Mouse (Mus musculus) midbrain, embryonic 12.5 days (tissue): ENCODE measurements around the gene Tmem151a. TPM values are rescaled to one million over a fixed set of nuclear protein-coding genes. Genes with fewer than 3 reads are reported as not detected.

Source experiments
- ATAC-seq: fragments of 200-750 bp; cut with Nextera tagmentation; 2 replicates; pipeline ENCODE4 v1.8.0; 2017; ENCODE audit warnings: low read depth, moderate TSS enrichment, moderate library complexity; ENCODE audit not compliant: low FRiP score
- H3K27ac ChIP-seq: fragments of 300-500 bp; sonication (generic); replicated peaks from 2 replicates; pipeline ENCODE4 v1.5.1; 2016; ENCODE audit warnings: mild to moderate bottlenecking
- H3K27me3 ChIP-seq: fragments of 300-500 bp; sonication (generic); 2 replicates; pipeline ENCODE4 v1.6.1; 2016; ENCODE audit warnings: mild to moderate bottlenecking
- H3K36me3 ChIP-seq: fragments of 300-500 bp; sonication (generic); 2 replicates; pipeline ENCODE4 v1.6.1; 2016
- H3K4me1 ChIP-seq: fragments of 300-500 bp; sonication (generic); 2 replicates; pipeline ENCODE4 v1.6.1; 2016
- H3K4me2 ChIP-seq: fragments of 300-500 bp; sonication (generic); replicated peaks from 2 replicates; pipeline ENCODE4 v1.6.1; 2016; ENCODE audit warnings: mild to moderate bottlenecking, moderate library complexity
- H3K4me3 ChIP-seq: fragments of 300-500 bp; sonication (generic); 2 replicates; pipeline ENCODE4 v1.5.1; 2016; ENCODE audit warnings: mild to moderate bottlenecking
- H3K9ac ChIP-seq: fragments of 300-500 bp; sonication (generic); replicated peaks from 2 replicates; pipeline ENCODE4 v1.6.1; 2016; ENCODE audit warnings: mild to moderate bottlenecking, moderate library complexity
- H3K9me3 ChIP-seq: fragments of 300-500 bp; sonication (generic); 2 replicates; pipeline ENCODE4 v1.6.1; 2016; ENCODE audit warnings: mild to moderate bottlenecking
- WGBS: fragments of 180-500 bp; shearing (Covaris S2); methylation state at CpG from one replicate; pipeline ENCODE4 v1.1.7; 2016; 5-methylcytosine and 5-hydroxymethylcytosine counted together
- polyA plus RNA-seq: library from polyadenylated mRNA; unstranded; fragments of >200 nt; fragmentation: Nextera tagmentation; extraction: Ambion mirVana; gene quantifications from 2 replicates; pipeline ENCODE4 v1.2.1, GENCODE M21; 2016

The Tmem151a gene
- polyA plus RNA-seq, 1 experiment from 2014 or later = 2.0 TPM

- ATAC-seq = no peak
- H3K9me3 ChIP-seq = no peaks in the 10 kb centered on the region
- 42% methylated on average over 6 of the region's 6 CpGs for WGBS
- peaks cover 25% of the 10 kb centered on the region for H3K4me1 ChIP-seq
- H3K27ac ChIP-seq = peak overlapping the region; percentile 15; the same call in 1 of the 2 replicates
- peaks cover 43% of the 10 kb centered on the region for H3K36me3 ChIP-seq
- H3K4me3 ChIP-seq = no peak overlapping the region
- peaks cover 49% of the 10 kb centered on the region for H3K27me3 ChIP-seq
- no peak overlapping the region for H3K4me2 ChIP-seq
- H3K9ac ChIP-seq = no peak overlapping the region
These were observed 36.0 kb downstream of the Tmem151a start for GRCm38 (mm10) chr19:5049325-5049724.

GRCm38 (mm10) chr19:5048138-5049056, 36.9 kb downstream of the Tmem151a start:
- Histone ChIP-seq H3K4me3 (no peak overlapping the region), H3K4me1 (peaks cover 25% of the 10 kb centered on the region), H3K27ac (no peak overlapping the region), H3K27me3 (peaks cover 39% of the 10 kb centered on the region), H3K9me3 (no peaks in the 10 kb centered on the region), H3K9ac (no peak overlapping the region), H3K36me3 (peaks cover 51% of the 10 kb centered on the region), H3K4me2 (no peak overlapping the region)
- no peak for ATAC-seq
- WGBS = 80% methylated on average over 14 of the region's 14 CpGs

GRCm38 (mm10) chr19:5045531-5045930, 39.8 kb downstream of the Tmem151a start:
- Histone ChIP-seq H3K9ac (no peak overlapping the region), H3K36me3 (peaks cover 58% of the 10 kb centered on the region), H3K9me3 (no peaks in the 10 kb centered on the region), H3K27ac (no peak overlapping the region), H3K4me2 (no peak overlapping the region), H3K4me3 (no peak overlapping the region), H3K27me3 (peaks cover 11% of the 10 kb centered on the region), H3K4me1 (peaks cover 32% of the 10 kb centered on the region)
- ATAC-seq = no peak
- WGBS = 86% methylated on average over 4 of the region's 4 CpGs

GRCm38 (mm10) chr19:5041588-5041987, 43.7 kb downstream of the Tmem151a start:
- peaks cover 7% of the 10 kb centered on the region; the same call in 1 of the 2 replicates for H3K27me3 ChIP-seq
- H3K36me3 ChIP-seq = peaks cover 28% of the 10 kb centered on the region
- WGBS = 3% methylated on average over 16 of the region's 16 CpGs
- H3K4me1 ChIP-seq = peaks cover 38% of the 10 kb centered on the region
- H3K9me3 ChIP-seq = no peaks in the 10 kb centered on the region
- peak overlapping the region; percentile 85 for H3K4me3 ChIP-seq
- H3K4me2 ChIP-seq = peak overlapping the region; percentile 100
- peak overlapping the region; percentile 88 for H3K9ac ChIP-seq
- ATAC-seq = no peak
- H3K27ac ChIP-seq = peak overlapping the region; percentile 69

- Histone ChIP-seq H3K27me3 (peaks cover 7% of the 10 kb centered on the region; the same call in 1 of the 2 replicates), H3K4me3 (peak within 1 kb of the TSS; percentile 85), H3K27ac (peak within 1 kb of the TSS; percentile 69), H3K4me1 (peaks cover 38% of the 10 kb centered on the region), H3K36me3 (peaks cover 22% of the 10 kb centered on the region), H3K9ac (peak within 1 kb of the TSS; percentile 88), H3K4me2 (peak within 1 kb of the TSS; percentile 100), H3K9me3 (no peaks in the 10 kb centered on the region)
- ATAC-seq = peak; percentile 87
- 7% methylated on average over 40 of the region's 40 CpGs for WGBS
These were observed 44.3 kb downstream of the Tmem151a start, which contains the start of gene Brms1 for GRCm38 (mm10) chr19:5040862-5041523. TSS of gene Brms1 (plus strand) at chr19:5041354.

GRCm38 (mm10) chr19:5039301-5040114, 45.8 kb downstream of the Tmem151a start:
- Histone ChIP-seq H3K4me1 (peaks cover 38% of the 10 kb centered on the region), H3K27ac (peak overlapping the region; percentile 85), H3K27me3 (peaks cover 7% of the 10 kb centered on the region; the same call in 1 of the 2 replicates), H3K4me3 (peak overlapping the region; percentile 85), H3K9me3 (no peaks in the 10 kb centered on the region), H3K9ac (peak overlapping the region; percentile 88), H3K4me2 (peak overlapping the region; percentile 100), H3K36me3 (peaks cover 16% of the 10 kb centered on the region; the same call in 1 of the 2 replicates)
- ATAC-seq = 0 out of 2 replicates have a peak, but pooled peaks have one; percentile 32
- WGBS = 9% methylated on average over 41 of the region's 41 CpGs

GRCm38 (mm10) chr19:5038709-5039156, 46.6 kb downstream of the Tmem151a start, which contains the start of the genes B4gat1 and AC124502.3:
TSS of gene B4gat1 (plus strand) at chr19:5038826.
TSS of gene AC124502.3 (plus strand) at chr19:5038891.
- peaks cover 7% of the 10 kb centered on the region; the same call in 1 of the 2 replicates for H3K27me3 ChIP-seq
- ATAC-seq = peak; percentile 89
- peaks cover 11% of the 10 kb centered on the region; the same call in 1 of the 2 replicates for H3K36me3 ChIP-seq
- peak within 1 kb of the TSS; percentile 85 for H3K4me3 ChIP-seq
- peaks cover 38% of the 10 kb centered on the region for H3K4me1 ChIP-seq
- WGBS = under 1% methylated on average over 43 of the region's 44 CpGs
- H3K9me3 ChIP-seq = no peaks in the 10 kb centered on the region
- H3K9ac ChIP-seq = peak within 1 kb of the TSS; percentile 88
- peak within 1 kb of the TSS; percentile 85 for H3K27ac ChIP-seq
- peak within 1 kb of the TSS; percentile 100 for H3K4me2 ChIP-seq

- Histone ChIP-seq H3K4me3 (peak overlapping the region; percentile 85), H3K4me2 (peak overlapping the region; percentile 100), H3K36me3 (0 out of 2 replicates have a peak, but pooled peaks cover 5% of the 10 kb centered on the region), H3K9me3 (no peaks in the 10 kb centered on the region), H3K9ac (peak overlapping the region; percentile 88), H3K27me3 (peaks cover 7% of the 10 kb centered on the region; the same call in 1 of the 2 replicates), H3K4me1 (peaks cover 38% of the 10 kb centered on the region), H3K27ac (peak overlapping the region; percentile 85)
- WGBS = 8% methylated on average over 32 of the region's 32 CpGs
- peak; percentile 32 for ATAC-seq
These were observed 47.4 kb downstream of the Tmem151a start for GRCm38 (mm10) chr19:5037678-5038571.

- Histone ChIP-seq H3K27ac (no peak overlapping the region), H3K9ac (no peak overlapping the region), H3K4me3 (no peak overlapping the region), H3K4me1 (peaks cover 30% of the 10 kb centered on the region), H3K36me3 (peaks cover 4% of the 10 kb centered on the region; the same call in 1 of the 2 replicates), H3K4me2 (no peak overlapping the region), H3K27me3 (peaks cover 7% of the 10 kb centered on the region; the same call in 1 of the 2 replicates), H3K9me3 (no peaks in the 10 kb centered on the region)
- no peak for ATAC-seq
- 82% methylated on average over 4 of the region's 4 CpGs for WGBS
These were observed 48.8 kb downstream of the Tmem151a start for GRCm38 (mm10) chr19:5036577-5036976.

- WGBS = 85% methylated on average over 3 of the region's 3 CpGs
- H3K27me3 ChIP-seq = no peaks in the 10 kb centered on the region
- H3K27ac ChIP-seq = no peak overlapping the region
- peaks cover 4% of the 10 kb centered on the region; the same call in 1 of the 2 replicates for H3K4me1 ChIP-seq
- H3K4me2 ChIP-seq = no peak overlapping the region
- H3K4me3 ChIP-seq = no peak overlapping the region
- no peak for ATAC-seq
- H3K36me3 ChIP-seq = peaks cover 38% of the 10 kb centered on the region
- no peak overlapping the region for H3K9ac ChIP-seq
- H3K9me3 ChIP-seq = no peaks in the 10 kb centered on the region
These were observed 52.6 kb downstream of the Tmem151a start for GRCm38 (mm10) chr19:5032686-5033085.
